Mouse (Mus musculus) CD8-positive naive resting alpha-beta T cell, adult 2 months (primary cell): ENCODE measurements at regions not wholly inside any gene's neighbourhood (a gene's known extent, or its start where the extent isn't known, plus 50 kb on each side); places are given as distances from the start of the nearest gene placed in this dataset.

Source experiments
- DNase-seq, 2 experiments: peaks; one replicate each; pipeline ENCODE4 v3.0.0; 2022; ENCODE audit warnings: low read depth in 2 of 2, low spot score in 2 of 2

DNA sequence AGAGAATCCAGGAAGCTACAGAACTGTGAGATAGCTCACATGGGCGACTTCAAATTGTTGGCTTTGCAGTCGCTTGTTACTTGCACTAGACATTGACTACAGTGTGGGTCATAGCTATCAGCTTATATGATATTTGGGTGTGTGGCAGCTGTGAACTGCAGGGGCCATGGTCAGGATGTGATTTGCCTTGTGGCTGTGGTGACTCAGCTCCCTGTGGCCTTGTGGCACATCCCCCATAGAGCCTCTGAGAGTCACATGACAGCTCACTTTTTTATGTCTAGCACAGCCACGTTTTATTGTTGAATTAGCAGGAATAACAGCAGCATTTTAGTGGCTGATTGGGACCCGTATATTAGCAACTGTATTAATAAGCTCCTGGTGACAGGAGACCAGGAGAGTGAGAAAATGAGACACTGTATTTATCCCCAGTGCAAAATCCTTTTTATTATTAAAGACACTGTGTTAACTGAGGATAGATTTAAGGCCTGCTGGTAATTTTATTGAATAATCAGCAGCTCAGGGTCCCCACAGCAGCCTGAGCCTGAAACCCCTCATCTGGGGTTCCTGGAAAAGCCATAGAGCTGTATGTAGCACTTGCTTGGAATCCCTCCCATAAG, 141.7 kb downstream of the 9530068E07Rik start:
- no peak for DNase-seq

DNA sequence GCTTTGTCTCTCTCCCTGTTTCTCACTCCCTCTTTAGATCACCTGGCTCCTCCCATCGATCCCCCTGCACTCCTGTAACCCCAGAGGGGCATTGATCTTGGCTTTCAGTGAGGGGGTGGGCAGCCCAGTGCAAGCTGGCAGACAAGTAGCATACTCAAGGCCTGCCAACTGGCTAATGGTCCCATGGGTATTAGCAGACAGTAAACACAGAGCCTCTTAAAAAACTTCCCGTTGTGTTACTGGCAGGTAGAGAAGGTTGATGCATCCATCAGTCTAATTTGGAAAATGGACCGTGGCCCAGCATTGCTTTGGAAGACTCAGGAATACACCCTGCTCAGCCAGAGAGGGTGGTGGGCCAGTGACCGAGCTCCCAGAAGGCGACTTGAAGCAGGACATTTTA, 145.0 kb downstream of the 9530068E07Rik start:
- no peak for DNase-seq

DNA sequence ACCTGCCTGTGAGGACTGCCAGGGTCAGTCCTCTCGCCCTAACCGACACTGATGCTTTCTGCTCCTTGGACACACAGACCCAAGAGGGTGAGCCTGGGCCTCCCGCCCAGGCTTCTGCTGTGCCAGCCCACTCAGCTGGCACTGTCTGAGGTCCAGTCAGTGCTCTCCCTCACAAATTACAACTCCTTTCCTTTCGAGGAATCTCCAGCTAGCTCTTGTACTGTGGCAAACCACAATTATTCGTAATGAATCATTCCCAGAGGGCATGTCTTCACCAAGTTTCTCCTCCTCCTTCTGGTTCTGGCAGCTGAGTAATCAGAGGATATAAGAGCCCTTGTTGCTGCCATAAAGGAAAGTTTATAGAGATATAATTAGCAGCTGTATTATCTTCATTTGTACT, 155.2 kb downstream of the 9530068E07Rik start:
- DNase-seq = no peak

DNA sequence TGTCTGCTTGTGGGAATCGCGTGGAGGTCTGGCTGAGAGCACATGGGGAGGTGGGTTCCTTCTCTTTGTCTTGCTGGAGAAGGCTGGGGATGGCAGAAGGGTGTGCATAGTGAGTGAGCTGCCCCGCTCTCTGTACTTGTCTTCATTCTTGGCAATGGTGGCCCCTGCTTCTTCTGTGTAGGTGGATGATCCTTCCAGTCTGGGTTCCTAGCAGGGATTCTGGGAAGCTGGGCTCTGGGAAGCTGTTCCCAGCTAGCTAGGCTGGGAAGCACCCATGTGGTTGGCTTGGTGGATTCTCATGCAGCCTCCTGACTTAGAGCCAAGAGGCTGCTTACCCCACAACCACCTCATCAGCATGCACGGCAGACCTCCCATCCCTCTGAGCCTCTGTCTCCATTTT, 156.6 kb downstream of the 9530068E07Rik start:
- no peak for DNase-seq

DNA sequence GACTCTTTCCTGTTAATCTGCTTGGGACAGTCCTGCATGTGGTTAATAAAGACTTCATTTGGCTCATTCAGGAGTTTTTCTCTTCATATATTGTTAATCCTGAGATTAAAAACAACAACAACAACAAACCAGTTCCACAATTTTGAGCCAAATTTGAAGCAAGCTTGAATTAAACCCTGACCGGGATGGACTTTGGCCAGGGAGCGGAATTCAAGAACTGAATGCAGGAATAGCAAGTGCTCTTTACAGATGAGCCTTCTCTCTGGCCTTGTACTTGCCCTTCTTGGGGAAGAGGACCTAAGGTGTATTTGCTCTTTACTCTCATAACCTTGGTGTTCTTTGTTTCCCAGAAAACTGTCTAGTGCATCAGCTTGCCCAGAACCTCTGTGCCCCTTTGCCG, 161.6 kb downstream of the 9530068E07Rik start:
- no peak for DNase-seq

GRCm38 (mm10) chr11:52558782-52559181, 162.6 kb downstream of the 9530068E07Rik start:
- no peak for DNase-seq

DNA sequence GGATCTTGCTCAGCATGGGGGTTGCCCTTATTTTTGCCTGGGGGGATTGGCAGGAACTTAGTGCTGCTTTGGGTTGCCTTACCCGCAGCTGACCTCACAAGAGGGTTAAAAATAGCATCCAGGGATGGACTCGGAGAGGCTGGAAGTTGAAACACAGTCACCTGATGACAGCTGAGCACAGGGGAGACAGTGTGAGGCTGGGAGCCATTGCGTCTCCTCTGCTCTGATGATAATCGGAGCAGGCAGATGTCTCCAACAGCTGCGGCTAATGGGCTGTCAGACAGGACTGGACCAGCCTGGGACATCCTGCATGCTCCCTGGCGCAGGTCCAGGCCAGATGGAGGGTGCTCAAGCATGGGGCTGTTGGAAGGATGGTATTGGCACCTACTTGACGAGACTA, 165.1 kb downstream of the 9530068E07Rik start:
- no peak for DNase-seq

DNA sequence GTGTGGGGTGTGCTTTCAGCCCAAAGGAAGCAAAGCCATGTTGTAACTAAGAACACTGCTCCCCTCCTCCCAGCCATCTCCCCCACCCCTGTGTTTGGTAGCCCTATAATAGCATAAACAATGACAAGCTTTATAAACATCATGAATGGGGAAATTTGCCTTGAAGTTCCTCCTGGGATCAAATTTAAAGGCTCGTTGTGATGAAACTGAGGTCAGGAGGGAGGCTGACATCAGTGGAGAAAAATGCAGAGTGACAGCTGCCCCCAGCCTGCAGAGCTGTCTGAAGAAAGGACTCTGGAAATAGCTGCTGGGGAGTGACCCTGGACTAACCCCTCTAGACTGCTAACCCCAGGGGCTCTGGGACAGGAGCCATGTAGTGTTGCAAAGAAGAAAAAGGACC, 169.2 kb downstream of the 9530068E07Rik start:
- DNase-seq = no peak

GRCm38 (mm10) chr11:52566026-52566425, 169.8 kb downstream of the 9530068E07Rik start:
- no peak for DNase-seq

DNA sequence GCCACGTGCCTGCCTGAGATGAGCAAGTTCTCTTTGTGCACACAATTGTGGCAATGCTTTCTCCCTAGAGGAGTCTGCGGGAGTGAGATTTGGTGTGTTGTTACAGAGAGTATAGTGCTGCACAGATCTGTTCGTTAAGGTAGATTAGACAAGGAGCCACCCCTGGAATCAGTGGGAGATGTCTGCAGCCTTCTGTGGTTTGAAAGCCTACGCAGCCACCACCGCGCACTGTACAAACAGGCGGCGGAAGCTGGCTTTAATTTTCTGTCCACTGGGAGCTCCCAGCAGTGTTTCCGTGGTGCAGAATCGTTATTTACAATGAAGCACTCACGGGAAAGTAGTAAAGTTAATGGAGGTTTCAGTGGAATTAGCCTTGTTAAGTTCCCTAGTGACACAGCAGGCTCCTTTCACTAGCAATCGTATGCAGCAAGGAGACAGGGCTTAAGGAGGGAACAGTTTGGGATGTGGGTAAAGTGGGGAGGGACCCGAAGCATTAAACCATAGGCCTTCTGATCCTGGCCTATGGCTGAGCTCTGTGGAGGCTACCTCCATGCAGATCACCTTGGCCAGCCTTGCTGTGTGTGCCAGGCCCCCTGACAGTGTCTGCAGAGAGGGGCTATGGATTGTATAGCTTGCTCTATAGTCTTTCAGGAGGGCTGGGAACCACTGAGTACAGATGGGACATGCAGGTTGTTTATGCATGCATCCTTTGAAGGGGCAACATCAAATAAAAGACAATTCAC, 171.9 kb downstream of the 9530068E07Rik start:
- no peak for DNase-seq

- DNase-seq = no peak
These were observed 172.6 kb downstream of the 9530068E07Rik start for GRCm38 (mm10) chr11:52568794-52569193.

GRCm38 (mm10) chr11:52569759-52570158, 173.5 kb downstream of the 9530068E07Rik start:
- no peak for DNase-seq

GRCm38 (mm10) chr11:52578471-52578870, 182.2 kb downstream of the 9530068E07Rik start:
- no peak for DNase-seq

- DNase-seq = no peak
These were observed 183.6 kb downstream of the 9530068E07Rik start for GRCm38 (mm10) chr11:52579764-52580377.

- no peak for DNase-seq
These were observed 172.7 kb upstream of the Fstl4 start for GRCm38 (mm10) chr11:52591596-52592180.

GRCm38 (mm10) chr11:52594092-52594491, 170.3 kb upstream of the Fstl4 start:
- no peak for DNase-seq

DNA sequence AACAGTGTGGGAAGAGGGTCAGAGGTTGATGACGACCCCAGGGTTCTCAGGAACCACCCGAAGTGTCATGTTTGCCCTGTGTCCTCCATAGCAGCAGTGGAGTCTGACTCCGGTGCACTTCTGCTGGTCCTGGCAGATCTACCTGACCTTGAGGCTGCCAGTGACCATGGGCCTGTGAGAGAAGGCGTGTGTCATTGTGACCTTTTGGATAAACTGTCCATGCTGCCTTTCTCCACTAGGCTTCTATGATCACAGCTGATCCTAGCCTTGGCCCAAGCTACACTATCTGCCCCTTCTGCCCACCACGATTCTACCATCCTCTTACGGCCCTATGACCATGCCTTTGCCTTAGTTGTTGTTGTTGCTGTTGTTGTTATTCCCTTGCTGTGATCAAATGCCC, 163.2 kb upstream of the Fstl4 start:
- no peak for DNase-seq

- DNase-seq = no peak
These were observed 162.3 kb upstream of the Fstl4 start for GRCm38 (mm10) chr11:52602061-52602561.

- DNase-seq = no peak
These were observed 161.6 kb upstream of the Fstl4 start for GRCm38 (mm10) chr11:52602796-52603195.

DNA sequence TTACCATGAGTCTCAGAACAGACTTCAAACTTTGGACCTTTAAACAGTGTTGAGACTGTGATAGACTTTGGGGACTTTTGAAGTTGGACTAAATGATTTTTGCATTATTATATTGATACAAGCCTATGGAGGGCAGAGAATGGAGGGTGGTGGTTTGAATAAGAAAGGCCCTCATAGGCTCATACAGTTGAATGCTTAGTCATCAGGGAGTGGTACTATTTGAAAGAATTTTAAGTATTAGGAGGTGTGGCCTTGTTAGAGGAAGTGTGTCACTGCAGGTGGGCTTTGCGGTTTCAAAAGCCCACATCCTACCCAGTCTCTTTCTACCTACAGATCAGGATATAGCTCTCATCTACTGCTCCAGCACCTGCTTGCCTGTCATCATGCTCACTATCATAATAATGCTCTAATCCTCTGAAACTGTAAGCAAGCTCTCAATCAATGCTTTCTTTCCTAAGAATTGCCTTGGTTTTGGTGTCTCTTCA, 153.7 kb upstream of the Fstl4 start:
- no peak for DNase-seq

- DNase-seq = no peak
These were observed 148.8 kb upstream of the Fstl4 start for GRCm38 (mm10) chr11:52615622-52616021.

- DNase-seq = no peak
These were observed 145.8 kb upstream of the Fstl4 start for GRCm38 (mm10) chr11:52618646-52619045.
